Mouse (Mus musculus): ENCODE results near the gene Ctnnbl1.

The Ctnnbl1 gene

DNA sequence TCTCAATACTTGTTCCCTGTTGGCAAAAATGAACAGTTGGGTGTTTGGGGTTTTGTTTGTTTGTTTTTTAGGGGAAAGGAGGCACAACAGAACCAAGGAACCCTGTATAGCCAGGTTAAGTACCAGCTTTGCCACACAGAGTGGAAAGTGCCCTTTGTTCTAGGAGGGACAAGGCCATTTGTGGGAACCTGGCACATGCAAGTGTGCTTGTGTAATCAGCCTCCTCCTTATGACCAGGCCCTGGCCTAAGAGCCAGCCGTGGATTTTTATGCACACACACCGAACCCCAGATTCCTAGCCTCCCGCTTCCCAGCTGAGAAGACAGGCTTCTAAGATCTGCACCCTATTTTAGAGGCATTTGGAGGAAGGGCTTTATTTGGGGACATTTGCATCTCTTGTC, 140.2 kb downstream of the Ctnnbl1 start:
- DNase-seq (ENCODE audit: low spot score), result no peak

DNA sequence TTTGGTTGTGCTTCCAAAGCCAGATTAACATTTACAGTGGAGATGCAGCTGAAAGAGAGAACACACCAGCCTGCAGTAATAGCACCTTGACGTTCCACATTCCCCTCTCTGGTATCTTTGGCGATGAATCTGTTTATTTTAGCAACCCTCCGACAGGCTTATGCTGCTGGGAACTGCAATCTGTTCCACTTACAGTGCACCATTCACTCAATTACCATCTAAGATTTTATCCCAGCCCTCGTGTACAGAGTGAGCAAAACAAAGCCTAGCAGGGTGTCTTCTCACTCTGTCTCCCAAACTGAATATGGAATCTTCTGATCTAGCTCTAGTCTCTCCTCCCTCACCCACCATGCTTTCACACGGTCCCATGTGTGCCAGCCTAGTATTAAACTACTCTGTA, 140.8 kb downstream of the Ctnnbl1 start:
- no peak for DNase-seq (ENCODE audit: low spot score)

DNA sequence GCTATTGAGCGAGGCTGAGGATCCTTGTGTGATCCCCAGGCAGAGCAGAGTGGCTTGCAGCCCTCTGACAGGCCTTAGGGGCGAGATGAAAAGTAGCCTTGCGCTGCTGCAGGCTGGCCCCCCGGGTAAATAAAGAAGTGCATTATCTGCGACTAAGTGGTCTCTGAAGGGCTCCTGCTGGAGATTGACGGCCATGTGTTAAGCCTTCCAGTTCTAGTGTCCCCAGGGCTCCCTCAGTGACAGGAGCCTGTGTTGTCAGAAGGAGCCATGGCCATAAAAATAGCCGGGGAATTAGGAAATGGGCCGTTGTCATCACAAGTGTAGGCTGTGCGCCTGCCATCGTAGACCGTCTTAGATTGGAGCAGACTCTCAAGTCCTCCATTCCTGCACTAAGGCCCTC, 144.7 kb downstream of the Ctnnbl1 start:
- no peak for DNase-seq (ENCODE audit: low spot score)

DNA sequence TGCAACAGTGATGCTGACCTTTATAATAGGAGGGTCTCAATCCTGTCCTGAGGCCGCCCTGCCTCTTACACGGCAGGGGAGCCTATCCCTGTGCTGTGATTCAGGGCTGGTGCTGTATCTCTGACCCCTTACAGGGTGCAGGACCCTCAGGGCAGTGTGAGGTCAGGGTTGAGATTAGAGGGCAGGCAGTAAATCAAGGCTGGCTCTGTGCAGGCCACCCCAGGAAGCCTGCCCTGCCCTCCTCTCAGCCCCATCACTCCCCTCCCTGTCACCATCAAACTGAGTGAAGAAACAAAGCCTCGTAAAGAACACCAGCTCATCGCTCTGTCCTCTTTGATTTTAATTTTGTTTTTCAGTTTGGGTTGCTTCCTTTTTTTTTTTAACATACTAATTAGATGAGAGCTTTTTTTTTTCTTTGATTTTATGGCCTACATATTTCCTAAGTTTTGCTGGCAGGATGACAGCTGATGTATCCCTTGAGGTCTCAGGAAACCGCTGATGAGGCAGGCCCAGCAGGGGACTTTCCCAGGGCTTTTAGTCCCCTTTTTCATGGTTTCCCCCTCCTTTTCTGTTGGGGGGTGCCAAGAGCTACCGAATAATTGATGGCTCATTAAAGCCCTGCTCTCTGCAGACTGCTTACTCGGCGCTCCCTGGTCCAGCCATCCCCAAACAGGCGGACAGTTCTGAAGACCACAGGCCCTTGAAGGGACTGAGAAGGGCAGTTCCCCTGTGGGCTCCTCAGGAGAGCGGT, 150.2 kb downstream of the Ctnnbl1 start:
- no peak for DNase-seq (ENCODE audit: low spot score)

DNA sequence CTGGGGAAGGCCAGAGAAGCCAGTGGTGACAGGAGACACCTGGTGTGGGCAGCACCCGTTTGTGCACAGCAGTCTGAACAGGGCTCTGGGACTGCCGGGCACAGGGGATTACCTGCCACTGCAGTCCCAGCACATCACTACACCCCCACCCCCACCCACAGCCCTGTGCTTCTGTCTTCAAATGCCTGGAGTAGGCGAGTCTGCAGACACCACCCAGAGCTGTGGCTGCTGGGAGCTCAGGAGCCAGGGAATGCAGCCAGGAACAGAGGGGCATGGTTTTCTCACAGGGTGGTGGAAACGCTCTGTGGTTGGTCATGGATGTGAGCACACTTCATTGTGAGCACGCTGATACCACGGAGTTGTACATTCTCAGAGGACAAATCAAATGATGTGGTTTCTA, 154.0 kb downstream of the Ctnnbl1 start:
- no peak for DNase-seq (ENCODE audit: low spot score)

DNA sequence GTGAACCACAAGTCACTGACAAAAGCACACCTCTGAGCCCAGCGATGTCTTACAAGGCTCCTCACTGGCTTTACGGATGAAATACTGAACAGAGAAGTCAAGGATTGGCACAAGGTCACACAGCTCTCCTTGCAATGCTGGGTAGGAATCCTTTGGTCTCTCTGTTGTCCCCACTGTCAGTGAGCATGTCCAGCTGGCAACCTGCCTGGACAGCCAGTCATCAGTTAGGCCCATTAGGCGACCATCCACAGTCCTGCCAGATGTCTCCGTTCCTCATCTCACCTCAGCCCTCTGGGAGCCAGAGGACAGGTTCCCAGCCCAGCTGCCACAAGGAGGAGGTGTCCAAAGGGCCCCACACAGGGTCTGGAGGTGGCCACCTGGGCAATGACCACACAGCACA, 159.9 kb downstream of the Ctnnbl1 start:
- DNase-seq (ENCODE audit: low spot score), result no peak

DNA sequence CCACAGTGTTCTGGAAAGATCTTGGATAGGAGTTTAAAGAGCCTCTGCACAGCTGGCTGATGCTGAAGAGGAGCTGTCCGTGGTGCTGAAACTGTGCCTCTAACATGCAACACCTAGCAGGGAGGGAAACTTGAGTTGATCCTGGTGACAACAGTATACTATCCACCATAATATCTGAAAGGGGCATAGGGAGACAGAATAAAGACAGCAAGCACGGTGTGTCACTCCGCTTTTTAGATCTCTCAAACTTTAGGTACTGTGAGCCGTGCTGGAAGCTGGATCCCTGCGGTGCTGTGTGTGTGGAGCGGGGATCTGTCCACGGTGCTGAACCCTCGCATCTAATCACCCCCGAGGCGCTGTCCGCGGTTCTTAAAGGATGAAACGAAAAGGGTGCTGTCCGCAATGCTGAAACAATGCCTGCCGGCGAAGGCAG, 176.0 kb downstream of the Ctnnbl1 start:
- no peak for DNase-seq (ENCODE audit: low spot score)

DNA sequence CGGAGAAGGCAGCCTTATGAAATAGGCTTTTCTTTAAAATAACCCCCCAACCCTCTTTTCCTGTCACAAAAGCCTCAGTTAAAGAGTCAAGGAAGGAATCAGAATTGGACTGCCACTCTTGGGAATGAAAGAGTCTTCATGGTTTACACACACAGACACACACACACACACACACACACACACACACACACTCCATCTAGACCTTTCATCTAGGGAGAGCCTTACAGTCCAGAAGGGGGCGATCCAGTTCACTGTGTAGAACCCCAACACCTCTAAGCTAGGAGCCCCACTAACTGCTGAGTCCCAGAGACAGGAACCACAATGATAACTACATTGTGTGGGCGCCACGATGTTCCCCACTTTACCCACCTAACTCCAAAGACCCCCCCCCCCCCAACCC, 176.5 kb downstream of the Ctnnbl1 start:
- no peak for DNase-seq (ENCODE audit: low spot score)

DNA sequence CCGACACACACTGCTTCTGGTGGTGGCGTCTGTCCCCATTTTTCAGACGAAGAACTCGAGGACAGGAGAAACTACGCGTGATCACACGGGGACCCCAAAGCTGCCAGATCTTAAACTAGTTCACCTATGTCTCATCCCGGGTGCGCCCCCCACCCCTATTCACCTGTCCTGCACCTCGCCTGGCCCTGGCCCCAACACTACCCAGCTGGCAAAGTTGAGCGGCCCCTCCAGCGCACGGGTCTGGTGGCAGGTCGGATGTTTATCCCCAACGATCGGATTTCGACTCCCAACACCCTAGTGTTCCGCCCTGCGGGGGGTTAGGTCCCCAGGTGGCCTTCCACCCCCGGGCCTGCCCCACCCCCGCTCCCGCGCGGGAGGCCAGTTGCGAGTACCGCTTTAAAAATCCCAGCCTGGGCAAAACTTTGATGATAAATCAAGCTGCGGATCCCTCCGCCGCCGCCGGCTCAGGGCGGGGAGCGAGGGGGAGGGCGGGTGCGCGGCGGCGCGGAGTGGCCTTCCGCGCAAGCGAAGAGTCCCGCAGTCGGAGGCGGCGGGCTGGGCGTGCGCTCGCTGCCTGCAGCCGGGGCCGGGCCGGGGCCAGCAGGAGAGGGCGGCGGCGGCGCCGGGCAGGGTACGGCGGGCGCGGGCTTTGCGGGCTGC, 177.0 kb downstream of the Ctnnbl1 start, which contains the start of gene Vstm2l:
Gene Vstm2l, plus strand, starts transcription at position 549 of the 660 bp plus-strand sequence.
- DNase-seq (ENCODE audit: low spot score), result no peak

DNA sequence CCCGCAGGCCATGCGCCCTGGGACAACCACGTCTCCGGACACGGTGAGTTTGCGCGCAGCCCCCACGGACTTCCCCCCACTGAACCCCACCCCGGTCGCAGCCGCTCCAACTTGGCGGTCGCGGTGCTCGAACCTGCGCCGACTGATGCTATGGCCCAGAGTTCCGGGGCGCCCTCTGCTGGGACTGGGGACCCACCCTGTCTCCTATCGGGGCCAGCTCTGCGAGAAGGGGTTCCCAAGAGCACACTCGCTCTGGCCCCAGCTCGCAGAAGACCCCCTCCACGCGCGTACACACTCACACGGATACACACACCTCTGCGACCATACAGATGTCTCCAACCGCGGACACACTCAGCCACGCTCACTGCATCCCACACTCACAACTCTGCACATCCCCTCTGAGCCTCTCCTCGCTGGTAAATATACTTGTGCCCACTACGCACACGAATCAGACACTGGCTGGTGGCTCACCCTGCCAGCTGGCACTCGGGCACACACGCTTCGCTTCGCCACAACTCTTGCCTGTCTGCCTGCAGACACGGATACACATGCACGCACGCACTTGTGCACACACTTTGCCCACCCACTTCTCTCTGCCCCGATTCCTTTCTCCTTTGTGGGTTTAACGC, 177.8 kb downstream of the Ctnnbl1 start:
- DNase-seq (ENCODE audit: low spot score), result no peak

DNA sequence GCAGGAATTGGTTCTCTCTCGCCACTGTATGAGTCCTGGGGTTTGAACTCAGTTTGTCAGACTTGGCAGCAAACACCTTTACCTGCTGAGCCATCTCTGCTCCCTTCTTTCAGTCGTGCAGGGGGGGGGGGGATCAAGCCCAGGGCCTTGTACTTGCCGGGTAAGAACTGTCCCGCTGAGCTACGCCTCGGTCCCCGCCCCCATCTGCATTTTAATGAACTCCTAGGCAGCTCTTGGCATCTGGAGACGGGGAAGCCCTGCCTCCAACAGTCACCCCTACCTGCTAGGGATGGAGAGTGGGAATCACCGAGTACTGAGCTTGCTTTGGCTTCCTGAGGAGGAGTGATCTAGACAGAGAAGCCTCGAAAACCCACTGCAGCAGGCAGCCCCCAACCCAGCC, 181.3 kb downstream of the Ctnnbl1 start:
- DNase-seq (ENCODE audit: low spot score), result no peak

DNA sequence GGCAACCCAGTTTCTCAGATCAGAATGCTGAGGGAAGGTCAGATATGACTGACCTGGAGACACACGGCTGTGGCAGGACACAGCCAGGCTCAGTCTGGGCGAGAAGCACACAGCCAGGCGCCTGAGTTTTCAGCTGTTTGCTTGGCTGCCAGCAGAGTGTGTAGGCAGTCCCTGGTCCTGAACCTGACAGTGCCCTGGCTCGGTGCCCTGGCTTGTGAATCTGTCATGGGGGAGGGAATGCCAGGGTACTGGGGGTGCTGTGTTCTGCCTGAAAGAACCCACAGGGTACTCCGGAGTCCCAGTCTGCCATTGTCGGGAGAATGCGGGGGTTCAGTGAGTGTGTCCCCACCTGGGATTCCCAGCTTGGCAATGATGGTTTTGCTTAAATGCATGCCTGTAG, 184.3 kb downstream of the Ctnnbl1 start:
- no peak for DNase-seq (ENCODE audit: low spot score)

DNA sequence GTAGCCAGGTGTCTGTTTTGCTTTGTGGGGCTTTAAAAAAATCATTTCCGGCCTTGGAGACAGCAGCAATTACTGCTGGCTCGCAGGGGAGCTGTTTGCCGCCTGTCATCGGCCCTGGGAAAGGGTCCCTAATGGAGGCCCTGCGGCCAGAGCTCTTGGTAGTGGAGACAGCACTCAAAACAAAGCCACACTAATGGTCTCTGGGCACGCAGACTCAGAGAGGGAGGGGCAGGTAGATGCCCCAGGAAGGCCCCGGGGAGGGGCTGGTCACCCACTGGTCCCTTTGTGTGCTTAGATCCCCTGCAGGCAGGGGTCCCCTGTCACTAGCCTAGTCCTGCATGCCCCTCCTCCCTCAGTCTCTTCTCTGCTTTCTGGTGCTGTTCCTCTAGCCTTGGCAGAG, 186.2 kb downstream of the Ctnnbl1 start:
- DNase-seq (ENCODE audit: low spot score), result no peak

DNA sequence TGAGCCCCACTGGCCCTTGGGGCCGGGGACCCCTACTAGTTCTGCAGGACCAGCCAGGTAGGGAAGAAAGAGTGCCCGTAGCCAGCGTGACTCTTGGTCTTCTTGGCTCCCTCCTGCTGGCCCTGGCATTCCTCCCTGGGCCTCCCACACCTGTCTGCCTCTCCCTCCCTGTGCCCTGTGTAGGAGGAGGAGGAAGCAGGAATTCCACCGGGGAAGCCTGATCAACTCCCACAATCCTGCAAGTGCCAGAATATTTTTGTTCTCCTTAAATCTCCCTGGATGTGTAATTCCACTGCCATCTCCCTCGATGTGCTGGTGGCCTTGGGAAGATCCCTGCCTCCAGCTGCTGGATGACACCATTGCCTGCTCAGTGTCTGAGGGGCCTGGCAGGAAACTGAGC, 187.3 kb downstream of the Ctnnbl1 start:
- no peak for DNase-seq (ENCODE audit: low spot score)

DNA sequence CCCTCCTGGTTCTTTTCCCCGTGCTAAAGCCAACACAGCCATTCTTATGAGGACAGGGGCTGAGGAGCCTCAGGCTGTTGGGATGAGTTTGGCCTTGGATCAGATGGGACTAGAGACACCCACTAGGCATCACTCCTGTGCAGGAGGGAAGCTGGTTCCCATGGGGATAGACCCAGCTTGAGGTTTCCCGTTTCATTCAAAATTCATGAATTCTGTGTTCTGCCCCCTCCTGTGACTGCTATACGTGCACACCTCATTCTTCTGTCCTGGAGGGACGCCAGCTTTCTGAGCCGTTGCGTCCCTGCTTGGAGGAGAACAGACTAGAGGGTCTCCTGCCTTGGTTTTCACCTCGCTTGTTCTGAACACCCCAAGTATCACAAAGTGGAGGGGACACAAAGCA, 189.3 kb downstream of the Ctnnbl1 start:
- no peak for DNase-seq (ENCODE audit: low spot score)

DNA sequence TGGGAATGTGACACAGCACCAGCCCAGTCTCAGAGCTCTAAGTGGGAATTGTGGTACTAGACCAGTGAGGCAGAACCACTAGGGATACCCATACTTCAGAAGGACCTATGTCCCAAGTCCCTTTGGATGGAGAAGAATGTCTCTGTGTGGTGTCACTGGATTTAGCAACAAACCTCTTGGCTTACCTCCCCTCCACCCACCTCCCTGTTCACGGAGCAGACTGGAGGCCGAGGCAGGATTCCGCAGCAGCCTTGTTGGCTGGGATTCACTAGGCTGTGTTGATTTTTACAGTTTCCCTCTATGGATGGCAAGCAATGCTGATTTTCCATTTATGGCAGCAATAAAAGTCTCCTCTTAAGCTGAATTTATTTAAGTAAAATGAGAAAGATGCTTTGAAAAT, 189.7 kb downstream of the Ctnnbl1 start:
- no peak for DNase-seq (ENCODE audit: low spot score)

DNA sequence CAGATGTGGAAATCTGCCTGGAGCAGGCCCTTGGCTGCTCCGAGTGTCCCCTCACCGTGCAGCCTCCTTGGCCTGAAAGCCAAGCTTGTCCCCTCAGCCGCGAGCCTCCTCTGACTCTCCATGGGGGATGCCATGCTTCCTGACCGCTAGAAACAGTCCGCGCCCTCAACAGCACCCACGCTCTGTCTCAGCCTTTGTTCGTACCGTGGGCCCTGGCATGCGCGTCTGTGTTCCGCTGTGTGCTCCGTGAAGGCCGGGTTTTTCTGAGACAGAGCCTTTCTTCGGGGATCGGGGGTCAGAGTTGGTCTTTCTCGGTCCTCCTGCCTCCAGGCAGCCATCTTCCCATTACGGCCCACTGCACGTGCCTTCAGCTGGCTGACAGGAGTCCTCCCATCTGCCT, 190.2 kb downstream of the Ctnnbl1 start:
- DNase-seq (ENCODE audit: low spot score), result no peak

DNA sequence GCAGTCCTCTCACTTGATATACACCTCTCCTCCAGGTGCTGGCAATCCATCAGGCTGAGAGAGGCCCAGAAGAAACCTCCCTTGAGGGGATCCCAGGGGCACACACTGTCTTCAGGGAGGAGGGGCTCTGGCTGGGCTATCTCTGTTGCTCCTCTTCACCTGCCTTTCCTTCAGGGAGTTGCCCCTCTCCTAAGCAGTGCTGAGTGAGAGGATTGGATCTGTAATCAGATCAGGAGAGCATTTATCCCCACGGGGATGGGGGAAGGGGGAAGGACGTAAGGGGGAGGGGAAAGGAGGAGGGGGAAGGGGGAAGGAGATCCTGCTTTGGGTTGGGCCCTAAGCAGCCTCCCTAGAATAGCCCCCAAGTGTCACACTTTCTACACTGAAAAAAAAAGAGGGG, 190.6 kb downstream of the Ctnnbl1 start:
- DNase-seq (ENCODE audit: low spot score), result no peak

DNA sequence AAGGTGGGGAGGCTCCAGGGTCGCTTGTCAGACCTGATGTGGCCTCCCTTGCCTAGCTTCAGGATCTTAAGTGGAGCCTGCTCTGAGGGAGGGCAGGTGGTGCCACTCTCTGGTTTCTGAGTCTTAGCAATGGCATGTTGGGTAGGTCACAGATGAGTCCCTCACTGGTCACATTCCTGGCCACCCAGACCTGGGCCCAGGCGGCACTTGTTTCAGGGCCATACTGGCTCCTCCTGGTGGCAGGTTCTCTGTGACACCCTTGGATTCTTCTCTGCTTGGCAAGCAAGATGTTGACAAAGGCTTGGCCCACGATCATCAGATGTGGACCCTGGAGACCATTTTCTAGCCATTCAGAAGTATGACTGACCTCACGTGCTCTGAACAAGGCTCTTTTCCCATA, 195.5 kb downstream of the Ctnnbl1 start:
- DNase-seq (ENCODE audit: low spot score), result no peak

DNA sequence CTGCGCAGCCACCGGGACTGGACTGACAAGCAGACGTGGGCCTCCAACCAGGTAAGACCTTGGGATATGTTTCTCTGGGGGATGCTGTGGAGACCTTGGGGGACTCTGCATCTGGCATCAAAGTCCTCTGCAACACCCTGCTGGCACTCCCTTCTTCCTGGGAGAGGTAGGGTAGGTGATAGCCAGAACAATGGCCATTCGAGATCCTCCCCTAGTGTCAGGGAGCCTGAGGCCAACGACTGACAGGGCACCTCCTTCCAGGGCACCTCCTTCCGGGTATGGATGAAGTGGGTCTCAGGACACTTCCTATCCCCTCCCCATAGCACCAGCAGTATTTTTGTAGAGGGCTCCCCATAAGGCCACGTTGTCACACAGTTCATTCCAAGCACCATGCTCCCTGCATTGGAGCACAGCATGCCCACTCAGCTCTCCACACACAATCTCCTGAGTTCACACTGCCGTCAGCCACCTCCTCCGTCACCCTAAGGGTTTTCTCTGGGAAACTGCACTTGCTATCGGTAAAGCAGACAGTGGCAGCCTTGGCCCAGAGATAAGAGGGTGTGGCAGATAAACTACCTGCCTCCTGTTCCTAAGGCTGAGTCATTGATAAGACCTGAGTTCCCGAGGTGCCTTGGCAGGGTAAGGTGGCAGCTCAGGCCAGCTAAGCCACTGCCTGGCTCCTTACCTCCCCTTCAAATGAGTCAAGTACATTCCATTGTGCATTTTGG, 198.4 kb downstream of the Ctnnbl1 start:
- DNase-seq (ENCODE audit: low spot score), result no peak

DNA sequence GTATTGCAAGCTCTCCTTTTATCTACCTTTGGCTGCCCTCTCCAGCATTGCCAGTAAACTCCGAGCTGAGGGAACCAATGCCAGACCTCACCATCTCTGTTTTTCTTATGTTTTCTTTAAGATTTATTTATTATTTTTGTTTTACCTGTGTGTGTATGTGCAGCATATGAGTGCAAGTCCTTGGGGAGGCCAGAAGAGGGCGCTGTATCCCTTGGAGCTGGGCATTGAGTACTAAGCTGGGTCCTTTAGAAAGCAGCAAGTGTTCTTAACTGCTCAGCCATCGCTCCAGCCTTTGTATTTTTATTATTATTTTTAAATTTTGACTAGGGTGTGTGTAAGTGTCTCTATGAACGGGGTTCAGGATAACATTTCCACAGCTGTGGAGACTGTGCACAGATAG, 199.5 kb downstream of the Ctnnbl1 start:
- no peak for DNase-seq (ENCODE audit: low spot score)

DNA sequence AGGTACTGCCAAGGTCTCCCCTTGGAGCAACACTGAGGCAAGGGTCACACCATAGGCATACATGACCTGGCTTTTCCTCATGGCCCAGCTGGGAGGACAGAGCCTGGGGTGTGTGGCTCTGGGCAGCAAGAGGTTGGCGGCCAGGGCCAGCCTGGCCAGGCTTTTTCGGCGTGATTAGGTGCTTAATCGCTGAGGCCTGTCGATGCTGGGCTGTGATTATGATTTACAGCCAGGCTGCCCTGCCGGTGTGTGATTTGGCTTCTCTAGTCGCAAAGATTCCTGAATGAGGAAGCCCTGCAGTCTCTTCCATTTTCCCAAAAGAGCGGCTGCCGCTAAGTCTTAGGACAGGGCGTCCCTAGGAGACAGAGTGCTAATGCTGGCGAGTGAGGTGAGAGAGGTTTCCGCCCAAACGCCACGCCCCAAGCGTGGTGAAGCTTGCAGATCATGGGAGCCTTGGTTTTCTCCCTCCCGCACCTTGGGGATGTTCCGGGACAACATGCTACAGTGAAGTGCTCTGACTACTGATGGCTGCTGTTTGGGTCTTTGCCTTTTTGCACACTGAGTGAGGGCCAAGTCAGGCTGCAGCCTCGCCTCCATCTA, 203.5 kb downstream of the Ctnnbl1 start:
- DNase-seq (ENCODE audit: low spot score), result no peak
